Mouse (Mus musculus) MEL (cell line): ENCODE data around the gene Fam155a. TPM values are rescaled to one million over a fixed set of nuclear protein-coding genes. Genes with fewer than 3 reads are reported as not detected.

Experiments used
- DNase-seq: peaks from one replicate; pipeline ENCODE4 v3.0.0; 2011; ENCODE audit warnings: low read depth, low spot score
- H3K27ac ChIP-seq: 2 replicates; pipeline ENCODE4 v1.5.1; 2012; ENCODE audit warnings: low read depth, mild to moderate bottlenecking, control low read depth, low read length, moderate library complexity; ENCODE audit not compliant: control insufficient read depth
- H3K27me3 ChIP-seq, 2 experiments: fragments of 150-350 bp in 1 of 2; sonication (generic) in 1 of 2; 2 replicates each; pipeline ENCODE4 v1.6.1; 2012; ENCODE audit warnings: low read length in 2 of 2, mild to moderate bottlenecking in 2 of 2, improper control_type of control experiment in 1 of 2, moderate library complexity in 1 of 2; ENCODE audit not compliant: insufficient read depth in 2 of 2, control insufficient read depth in 1 of 2
- H3K36me3 ChIP-seq, 2 experiments: 2 replicates each; pipeline ENCODE4 v1.6.1; 2012 to 2014; ENCODE audit warnings: low read length in 2 of 2, improper control_type of control experiment in 1 of 2, inconsistent platforms in 1 of 2, mild to moderate bottlenecking in 1 of 2; ENCODE audit not compliant: insufficient read depth in 2 of 2, control insufficient read depth in 1 of 2
- H3K4me1 ChIP-seq, 2 experiments: fragments of 150-350 bp in 1 of 2; sonication (generic) in 1 of 2; 2 replicates each; pipeline ENCODE4 v1.6.1; 2012; ENCODE audit warnings: low read length in 2 of 2, improper control_type of control experiment in 1 of 2, mild to moderate bottlenecking in 1 of 2; ENCODE audit not compliant: insufficient read depth in 2 of 2, control insufficient read depth in 1 of 2
- H3K4me3 ChIP-seq, 2 experiments: fragments of 150-350 bp in 1 of 2; sonication (generic) in 1 of 2; 2 replicates each; pipeline ENCODE4 v1.5.1; 2012; ENCODE audit warnings: low read depth in 2 of 2, low read length in 2 of 2, mild to moderate bottlenecking in 2 of 2, moderate library complexity in 2 of 2, control low read depth in 1 of 2, improper control_type of control experiment in 1 of 2; ENCODE audit not compliant: control insufficient read depth in 1 of 2, insufficient read depth in 1 of 2
- H3K79me2 ChIP-seq: 2 replicates; pipeline ENCODE4 v1.6.1; 2012; ENCODE audit warnings: mild to moderate bottlenecking, low read length, moderate library complexity; ENCODE audit not compliant: control insufficient read depth, poor library complexity, insufficient read depth
- H3K9ac ChIP-seq: 2 replicates; pipeline ENCODE4 v1.6.1; 2012; ENCODE audit warnings: low read depth, mild to moderate bottlenecking, control low read depth, low read length, moderate library complexity; ENCODE audit not compliant: control insufficient read depth, poor library complexity, severe bottlenecking
- H3K9me3 ChIP-seq: fragments of 150-350 bp; sonication (generic); replicated peaks from 2 replicates; pipeline ENCODE4 v1.6.1; 2012; ENCODE audit warnings: mild to moderate bottlenecking, low read length, improper control_type of control experiment, moderate library complexity; ENCODE audit not compliant: insufficient read depth
- BHLHE40 ChIP-seq: IDR thresholded peaks from 2 replicates; pipeline ENCODE4 v1.6.1; 2012; ENCODE audit warnings: low read depth, mild to moderate bottlenecking, inconsistent platforms, low read length, improper control_type of control experiment, borderline replicate concordance
- CHD1 ChIP-seq: IDR thresholded peaks from 2 replicates; pipeline ENCODE4 v1.6.1; 2012; ENCODE audit warnings: low read depth, mild to moderate bottlenecking, inconsistent platforms, low read length, improper control_type of control experiment
- CHD2 ChIP-seq: IDR thresholded peaks from 2 replicates; pipeline ENCODE4 v1.6.1; 2011; ENCODE audit warnings: low read length, improper control_type of control experiment
- EP300 ChIP-seq, 2 experiments: IDR thresholded peaks; 2 replicates each; pipeline ENCODE4 v1.6.1; 2011; ENCODE audit warnings: improper control_type of control experiment in 2 of 2, low read length in 2 of 2, low read depth in 1 of 2, mild to moderate bottlenecking in 1 of 2
- ETS1 ChIP-seq: IDR thresholded peaks from 2 replicates; pipeline ENCODE4 v1.6.1; 2012; ENCODE audit warnings: low read depth, mild to moderate bottlenecking, inconsistent platforms, low read length, improper control_type of control experiment, moderate library complexity
- GABPA ChIP-seq: IDR thresholded peaks from 2 replicates; pipeline ENCODE4 v1.6.1; 2012; ENCODE audit warnings: low read depth, mild to moderate bottlenecking, inconsistent platforms, low read length, improper control_type of control experiment, moderate library complexity
- GATA1 ChIP-seq: IDR thresholded peaks from 2 replicates; pipeline ENCODE4 v1.6.1; 2011; ENCODE audit warnings: low read depth, low read length, improper control_type of control experiment
- HCFC1 ChIP-seq: IDR thresholded peaks from 2 replicates; pipeline ENCODE4 v1.6.1; 2012; ENCODE audit warnings: low read depth, mild to moderate bottlenecking, inconsistent platforms, low read length, improper control_type of control experiment, moderate library complexity
- JUND ChIP-seq: IDR thresholded peaks from 2 replicates; pipeline ENCODE4 v1.6.1; 2011; ENCODE audit warnings: low read depth, mild to moderate bottlenecking, improper control_type of control experiment, low read length
- KAT2A ChIP-seq: conservative IDR thresholded peaks from 2 replicates; pipeline ENCODE4 v1.6.1; 2012; ENCODE audit warnings: low read depth, low read length, improper control_type of control experiment, inconsistent platforms
- MAX ChIP-seq: IDR thresholded peaks from 2 replicates; pipeline ENCODE4 v1.6.1; 2011; ENCODE audit warnings: low read length, improper control_type of control experiment
- MAZ ChIP-seq: IDR thresholded peaks from 2 replicates; pipeline ENCODE4 v1.6.1; 2012; ENCODE audit warnings: low read depth, mild to moderate bottlenecking, inconsistent platforms, low read length, improper control_type of control experiment
- MYB ChIP-seq: IDR thresholded peaks from 2 replicates; pipeline ENCODE4 v1.6.1; 2011; ENCODE audit warnings: mild to moderate bottlenecking, low read depth, low read length, improper control_type of control experiment
- MYC ChIP-seq: IDR thresholded peaks from 2 replicates; pipeline ENCODE4 v1.6.1; 2011; ENCODE audit warnings: low read depth, mild to moderate bottlenecking, low read length, improper control_type of control experiment, moderate library complexity
- NELFE ChIP-seq: IDR thresholded peaks from 2 replicates; pipeline ENCODE4 v1.6.1; 2011; ENCODE audit warnings: low read depth, low read length, improper control_type of control experiment
- POLR2A ChIP-seq, 2 experiments: IDR thresholded peaks; 2 replicates each; pipeline ENCODE4 v1.6.1; 2011 to 2012; ENCODE audit warnings: low read length in 2 of 2, mild to moderate bottlenecking in 2 of 2, control low read depth in 1 of 2, improper control_type of control experiment in 1 of 2, low read depth in 1 of 2, moderate library complexity in 1 of 2; ENCODE audit not compliant: control insufficient read depth in 1 of 2, insufficient read depth in 1 of 2, poor library complexity in 1 of 2
- POLR2AphosphoS2 ChIP-seq: IDR thresholded peaks from 2 replicates; pipeline ENCODE4 v1.6.1; 2011; ENCODE audit warnings: low read length, improper control_type of control experiment
- POLR2AphosphoS5 ChIP-seq: IDR thresholded peaks from 2 replicates; pipeline ENCODE4 v1.6.1; 2012; ENCODE audit warnings: low read depth, borderline replicate concordance, mild to moderate bottlenecking, inconsistent platforms, low read length, moderate library complexity, mixed read lengths
- RAD21 ChIP-seq: IDR thresholded peaks from 2 replicates; pipeline ENCODE4 v1.6.1; 2011; ENCODE audit warnings: mild to moderate bottlenecking, low read depth, low read length, improper control_type of control experiment
- RCOR1 ChIP-seq: IDR thresholded peaks from 2 replicates; pipeline ENCODE4 v1.6.1; 2012; ENCODE audit warnings: low read depth, mild to moderate bottlenecking, inconsistent platforms, low read length, improper control_type of control experiment
- TAL1 ChIP-seq: IDR thresholded peaks from 2 replicates; pipeline ENCODE4 v1.6.1; 2012; ENCODE audit warnings: mild to moderate bottlenecking, inconsistent platforms, low read length, moderate library complexity, mixed read lengths
- TBP ChIP-seq: IDR thresholded peaks from 2 replicates; pipeline ENCODE4 v1.8.0; 2011; ENCODE audit warnings: low read depth, low read length, improper control_type of control experiment
- USF1 ChIP-seq: IDR thresholded peaks from 2 replicates; pipeline ENCODE4 v1.6.1; 2014; ENCODE audit warnings: low read depth, mild to moderate bottlenecking, inconsistent platforms, low read length, improper control_type of control experiment, moderate library complexity
- USF2 ChIP-seq, 2 experiments: IDR thresholded peaks; 2 replicates each; pipeline ENCODE4 v1.6.1; 2011 to 2012; ENCODE audit warnings: improper control_type of control experiment in 2 of 2, low read length in 2 of 2, borderline replicate concordance in 1 of 2, inconsistent platforms in 1 of 2, low read depth in 1 of 2, mild to moderate bottlenecking in 1 of 2; ENCODE audit not compliant: insufficient read depth in 1 of 2
- ZC3H11A ChIP-seq: IDR thresholded peaks from 2 replicates; pipeline ENCODE4 v1.6.1; 2012; ENCODE audit warnings: low read depth, mild to moderate bottlenecking, inconsistent platforms, low read length, improper control_type of control experiment
- ZKSCAN1 ChIP-seq: IDR thresholded peaks from 2 replicates; pipeline ENCODE4 v1.6.1; 2012; ENCODE audit warnings: low read depth, mild to moderate bottlenecking, inconsistent platforms, low read length, improper control_type of control experiment, moderate library complexity
- ZMIZ1 ChIP-seq: IDR thresholded peaks from 2 replicates; pipeline ENCODE4 v1.6.1; 2012; ENCODE audit warnings: low read depth, mild to moderate bottlenecking, inconsistent platforms, low read length, improper control_type of control experiment, moderate library complexity
- polyA plus RNA-seq, 2 experiments: library from polyadenylated mRNA; stranded (reverse) in 1 of 2; unstranded in 1 of 2; fragments of >175 nt in 1 of 2; fragments of >200 nt in 1 of 2; gene quantifications; 2 replicates each; pipeline versions ENCODE4 v1.2.1 to v1.2.4; 2012; ENCODE audit warnings: low replicate concordance in 2 of 2, low read depth in 1 of 2; ENCODE audit not compliant: insufficient read length in 2 of 2, insufficient read depth in 1 of 2, missing spikeins in 1 of 2
- total RNA-seq: library from RNA; depleted of rRNA; stranded (reverse); fragments of 300-350 nt; gene quantifications from 2 replicates; pipeline ENCODE4 v1.2.3, GENCODE M21; 2012

Gene Fam155a
- total and polyA plus RNA-seq, 3 experiments = not detected

DNA sequence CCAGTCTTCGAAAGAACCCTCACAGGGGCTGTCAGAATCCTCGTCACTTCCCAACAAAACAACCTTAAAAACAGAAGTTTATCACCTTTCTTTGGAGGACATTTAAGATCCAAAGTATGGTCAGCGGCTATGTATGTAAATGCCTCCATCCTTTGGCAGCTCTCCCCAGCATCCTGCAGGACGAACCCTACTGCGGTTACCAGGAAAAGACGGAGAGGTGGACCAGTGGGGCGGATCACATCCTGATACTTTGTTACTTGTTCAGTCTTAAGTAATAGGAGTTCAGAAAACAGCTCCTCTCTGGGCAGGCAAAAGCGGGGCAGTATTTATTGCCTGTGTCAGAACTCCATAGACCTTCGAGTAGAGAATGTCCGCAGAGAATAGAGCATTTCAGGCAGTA is 335.5 kb downstream of the Fam155a start:
- no peak for DNase-seq
- H3K27ac ChIP-seq = no peak overlapping the region
- TF ChIP-seq USF2 (IDR thresholded peaks at IDR 0.05; ENCODE audit: borderline replicate concordance in 1 of 2, insufficient read depth in 1 of 2, low read depth in 1 of 2, low read length in 2 of 2) (no peak), MYC (no peak), CHD2 (no peak), ETS1 (no peak), MYB (no peak), RCOR1 (no peak), MAX (no peak), JUND (no peak), POLR2AphosphoS2 (no peak), KAT2A (no peak), CHD1 (no peak), ZC3H11A (no peak), RAD21 (no peak), TAL1 (no peak), NELFE (no peak), POLR2AphosphoS5 (no peak)
- no peaks in the 10 kb centered on the region for H3K9me3 ChIP-seq
- no peak overlapping the region for H3K9ac ChIP-seq
- H3K36me3 ChIP-seq = no peaks in the 10 kb centered on the region
- H3K4me3 ChIP-seq = no peak overlapping the region
- no peaks in the 10 kb centered on the region for H3K4me1 ChIP-seq
- H3K79me2 ChIP-seq = no peaks in the 10 kb centered on the region
- H3K27me3 ChIP-seq = no peaks in the 10 kb centered on the region

DNA sequence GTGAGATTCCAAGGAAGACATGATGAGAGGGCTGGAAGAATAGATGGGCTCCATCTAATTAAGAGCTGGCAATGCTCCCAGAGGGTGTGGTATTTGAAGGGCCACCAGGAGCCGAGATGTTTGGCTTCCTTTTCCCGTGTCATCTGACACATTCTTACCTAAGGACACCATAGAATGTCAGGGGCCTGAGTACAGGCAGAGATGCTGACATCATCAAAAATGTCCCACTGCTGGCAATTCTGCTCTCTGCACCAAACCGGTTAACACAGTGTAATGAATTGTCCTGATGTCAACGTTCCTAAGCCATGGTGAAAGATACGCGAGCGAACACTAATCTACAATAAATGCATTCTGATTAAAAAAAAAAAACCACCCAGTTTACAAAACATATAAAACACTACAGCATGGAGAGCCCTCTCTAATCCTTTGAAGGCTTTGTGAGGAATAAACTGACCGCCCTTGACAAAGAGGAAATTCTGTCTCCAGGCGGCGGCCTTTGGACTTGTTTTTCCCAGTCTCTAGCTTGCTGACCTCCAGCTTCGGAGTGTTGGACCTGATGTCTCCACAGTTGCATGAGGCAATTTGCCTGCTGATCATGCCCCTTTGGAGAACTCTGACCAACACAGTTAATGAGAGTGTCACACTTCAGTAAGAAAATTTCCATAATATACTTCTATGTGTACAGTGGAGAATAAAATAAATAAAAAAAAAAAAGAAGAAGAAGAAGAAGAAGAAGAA is 338.2 kb downstream of the Fam155a start:
- Histone ChIP-seq H3K9ac (no peak overlapping the region), H3K27ac (no peak overlapping the region), H3K4me1 (no peaks in the 10 kb centered on the region), H3K9me3 (no peaks in the 10 kb centered on the region), H3K79me2 (no peaks in the 10 kb centered on the region), H3K27me3 (no peaks in the 10 kb centered on the region), H3K4me3 (no peak overlapping the region), H3K36me3 (no peaks in the 10 kb centered on the region)
- DNase-seq = no peak
- TF ChIP-seq KAT2A = no peak
- TF ChIP-seq GABPA = no peak
- TF ChIP-seq TBP = no peak
- no peak for TF ChIP-seq ZMIZ1
- TF ChIP-seq MAZ = no peak
- TF ChIP-seq USF1 = no peak
- no peak for TF ChIP-seq CHD2
- TF ChIP-seq RAD21 = no peak
- no peak for TF ChIP-seq ZC3H11A
- no peak for TF ChIP-seq POLR2A (IDR thresholded peaks at IDR 0.05; ENCODE audit: control insufficient read depth in 1 of 2, insufficient read depth in 1 of 2, low read depth in 1 of 2, low read length in 2 of 2, poor library complexity in 1 of 2)
- no peak for TF ChIP-seq USF2 (IDR thresholded peaks at IDR 0.05; ENCODE audit: borderline replicate concordance in 1 of 2, insufficient read depth in 1 of 2, low read depth in 1 of 2, low read length in 2 of 2)
- TF ChIP-seq EP300 (IDR thresholded peaks at IDR 0.05; ENCODE audit: low read depth in 1 of 2, low read length in 2 of 2) = no peak
- TF ChIP-seq ZKSCAN1 = no peak
- no peak for TF ChIP-seq BHLHE40
- TF ChIP-seq GATA1 = no peak
- TF ChIP-seq HCFC1 = no peak
- no peak for TF ChIP-seq CHD1
